ENCODE assay signal across 8 mouse cellular contexts in genomic region chr5:134747947-134748618, GRCm38 (mm10). TPM values are rescaled to one million over a fixed set of nuclear protein-coding genes. Genes with fewer than 3 reads are reported as not detected.
A peak's percentile ranks its signal among the peaks of the same experiment; 100 is the strongest.
DNase-seq lines count a peak whose midpoint lies in the region; ATAC-seq lines count a peak whose summit lies in the region.

No protein-coding gene starts in this region.

- peak; percentile 51 for DNase-seq in ovary, postnatal 36 days (ENCODE audit: low spot score)
- DNase-seq in ovary, postnatal 10 days (ENCODE audit: low spot score): no peak
- peak; percentile 82 to 84 for DNase-seq in cerebellum, postnatal 10 days
- peak; percentile 32 to 40 for DNase-seq in frontal cortex, postnatal 25 days (ENCODE audit: low spot score in 2 of 2)
- DNase-seq in hindbrain, embryonic 14.5 days (ENCODE audit: low spot score): peak; percentile 65
- peak; percentile 71 to 72 for DNase-seq in layer of hippocampus, postnatal 14 days (ENCODE audit: low spot score in 2 of 2)
- peak; percentile 80 for DNase-seq in lung, postnatal 25 days (ENCODE audit: low spot score)
- peak; percentile 54 for DNase-seq in right cerebral cortex, postnatal 25 days

- H3K36me3 ChIP-seq in hindbrain, embryonic 14.5 days (replicated peaks; ENCODE audit: control insufficient read depth, insufficient read depth): no peaks in the 10 kb centered on the region

- no peak overlapping the region for H3K4me3 ChIP-seq in hindbrain, embryonic 14.5 days (replicated peaks; ENCODE audit: low read length)

- 0 out of 2 replicates have a peak, but pooled peaks have one; percentile 28 for ATAC-seq in hindbrain, embryonic 14.5 days (ENCODE audit: low FRiP score)

- H3K4me2 ChIP-seq in hindbrain, embryonic 14.5 days (replicated peaks): peak overlapping the region; percentile 80

- H3K9ac ChIP-seq in hindbrain, embryonic 14.5 days: no peak overlapping the region

- H3K27me3 ChIP-seq in hindbrain, embryonic 14.5 days (ENCODE audit: control insufficient read depth, insufficient read depth, low read length): no peaks in the 10 kb centered on the region

- no peaks in the 10 kb centered on the region for H3K9me3 ChIP-seq in hindbrain, embryonic 14.5 days (ENCODE audit: control insufficient read depth, low read length)

- H3K27ac ChIP-seq in hindbrain, embryonic 14.5 days: peak overlapping the region; percentile 27; the same call in 1 of the 2 replicates

- peaks cover 5% of the 10 kb centered on the region for H3K4me1 ChIP-seq in hindbrain, embryonic 14.5 days (replicated peaks; ENCODE audit: control insufficient read depth, insufficient read depth, low read length)

- 54% methylated on average over 6 of the region's 6 CpGs for WGBS in hindbrain, embryonic 14.5 days

RNA-seq across cellular contexts. Expression of gene Eln, which starts 1.0 kb away (rescaled TPM):
- polyA plus RNA-seq in hindbrain, embryonic 14.5 days (2014; fragmentation: Nextera tagmentation; extraction: Ambion mirVana): 17.9 and 21.4 TPM in 2 replicates
- total RNA-seq in layer of hippocampus, postnatal 14 days (2021): 100 to 1,000 TPM in 1 of 2 experiments, 10 to 100 TPM in 1; 49.4 to 112 TPM

RNA-seq across cellular contexts. Expression of gene Limk1, which starts 59.7 kb away (rescaled TPM):
- polyA plus RNA-seq in hindbrain, embryonic 14.5 days (2014; fragmentation: Nextera tagmentation; extraction: Ambion mirVana): 25.5 and 26.4 TPM in 2 replicates
- 10 to 100 TPM; 50.9 to 54.6 TPM for total RNA-seq in layer of hippocampus, postnatal 14 days (2021)
